Mouse (Mus musculus): ENCODE measurements at regions not wholly inside any gene's neighbourhood (a gene's known extent, or its start where the extent isn't known, plus 50 kb on each side); places are given as distances from the start of the nearest gene placed in this dataset.

- Histone ChIP-seq H3K4me3 (ENCODE audit: low read depth, low read length) (no peak overlapping the region), H3K36me3 (replicated peaks; ENCODE audit: control insufficient read depth, insufficient read depth, low read depth, low read length) (no peaks in the 10 kb centered on the region), H3K4me1 (ENCODE audit: control insufficient read depth, insufficient read depth, low read length) (peaks cover 5% of the 10 kb centered on the region; the same call in 1 of the 2 replicates), H3K9me3 (replicated peaks; ENCODE audit: control insufficient read depth, low read length) (no peaks in the 10 kb centered on the region), H3K27ac (replicated peaks; ENCODE audit: low read depth, low read length) (no peak overlapping the region), H3K27me3 (ENCODE audit: control insufficient read depth, insufficient read depth, low read length) (no peaks in the 10 kb centered on the region), H3K9ac (replicated peaks; ENCODE audit: low read length) (no peak overlapping the region), H3K4me2 (ENCODE audit: low read depth, low read length) (no peak overlapping the region)
- ATAC-seq (replicated peaks; ENCODE audit: insufficient number of reproducible peaks, low FRiP score, low TSS enrichment, low read depth) (no peak), DNase-seq (ENCODE audit: low spot score) (no peak)
- WGBS = 69% methylated on average over 10 of the region's 10 CpGs
Observed at GRCm38 (mm10) chr11:117429326-117429752, 54.8 kb upstream of the Gm11733 start.

DNA sequence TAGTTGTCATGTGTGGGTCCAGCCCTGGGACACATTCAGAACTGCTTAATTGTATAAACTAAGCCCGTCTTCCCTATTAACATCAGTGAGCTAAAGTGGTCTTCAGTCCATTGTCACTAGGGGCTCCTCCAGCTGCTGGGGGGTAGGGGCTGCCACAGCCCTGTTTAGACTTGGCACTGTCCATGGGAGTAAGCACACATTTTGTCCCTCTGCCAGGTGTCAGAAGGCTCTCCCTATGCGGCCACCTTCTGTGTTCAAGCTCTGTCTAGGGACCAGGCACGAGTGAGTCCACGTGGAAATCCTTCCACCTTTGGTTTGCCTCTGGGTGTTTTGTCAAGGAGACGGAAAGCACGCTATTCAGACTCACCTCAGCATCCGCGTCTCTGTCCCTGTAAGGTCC, 54.3 kb upstream of the Gm11733 start:
- H3K4me1 ChIP-seq (ENCODE audit: control insufficient read depth, insufficient read depth, low read length) = peaks cover 5% of the 10 kb centered on the region; the same call in 1 of the 2 replicates
- no peaks in the 10 kb centered on the region for H3K36me3 ChIP-seq (replicated peaks; ENCODE audit: control insufficient read depth, insufficient read depth, low read depth, low read length)
- H3K9ac ChIP-seq (replicated peaks; ENCODE audit: low read length) = no peak overlapping the region
- H3K4me2 ChIP-seq (ENCODE audit: low read depth, low read length) = no peak overlapping the region
- no peaks in the 10 kb centered on the region for H3K27me3 ChIP-seq (ENCODE audit: control insufficient read depth, insufficient read depth, low read length)
- ATAC-seq (replicated peaks; ENCODE audit: insufficient number of reproducible peaks, low FRiP score, low TSS enrichment, low read depth) = no peak
- H3K4me3 ChIP-seq (ENCODE audit: low read depth, low read length) = no peak overlapping the region
- 60% methylated on average over 8 of the region's 8 CpGs for WGBS
- no peaks in the 10 kb centered on the region for H3K9me3 ChIP-seq (replicated peaks; ENCODE audit: control insufficient read depth, low read length)
- no peak for DNase-seq (ENCODE audit: low spot score)
- H3K27ac ChIP-seq (replicated peaks; ENCODE audit: low read depth, low read length) = no peak overlapping the region

DNA sequence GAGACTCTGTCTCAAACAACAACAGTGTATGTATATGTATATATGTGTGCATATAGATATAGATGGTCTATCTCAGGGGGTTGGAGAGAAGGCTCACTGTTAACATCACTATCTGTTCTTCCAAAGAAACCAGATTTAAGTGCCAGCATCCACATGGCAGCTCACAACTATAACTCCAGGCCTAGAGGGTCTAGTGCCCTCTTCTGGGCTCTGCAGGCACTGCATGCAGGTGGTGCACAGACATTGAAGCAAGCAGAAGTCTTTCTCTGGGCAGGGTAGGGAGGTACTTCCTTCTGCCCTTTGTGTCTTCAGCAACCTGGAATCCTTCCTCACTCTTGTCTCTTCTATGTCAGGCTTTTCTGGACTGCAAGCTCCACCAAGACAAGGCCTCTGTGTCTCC, 50.1 kb upstream of the Gm11733 start:
- Histone ChIP-seq H3K9ac (replicated peaks; ENCODE audit: low read length) (no peak overlapping the region), H3K27me3 (ENCODE audit: control insufficient read depth, insufficient read depth, low read length) (no peaks in the 10 kb centered on the region), H3K9me3 (replicated peaks; ENCODE audit: control insufficient read depth, low read length) (no peaks in the 10 kb centered on the region), H3K36me3 (replicated peaks; ENCODE audit: control insufficient read depth, insufficient read depth, low read depth, low read length) (no peaks in the 10 kb centered on the region), H3K4me1 (ENCODE audit: control insufficient read depth, insufficient read depth, low read length) (peaks cover 11% of the 10 kb centered on the region), H3K4me2 (ENCODE audit: low read depth, low read length) (no peak overlapping the region), H3K4me3 (ENCODE audit: low read depth, low read length) (no peak overlapping the region), H3K27ac (replicated peaks; ENCODE audit: low read depth, low read length) (no peak overlapping the region)
- DNase-seq (ENCODE audit: low spot score) (no peak), ATAC-seq (replicated peaks; ENCODE audit: insufficient number of reproducible peaks, low FRiP score, low TSS enrichment, low read depth) (no peak)

Data from embryonic facial prominence, embryonic 11.5 days (tissue).